Mouse (Mus musculus): ENCODE results near the gene Pacsin1.
"Not testable (repeated sequence)": the region's sequence is repeated elsewhere in the genome, so short reads cannot be mapped to it uniquely, and the experiment has no call there.

Pacsin1 gene

DNA sequence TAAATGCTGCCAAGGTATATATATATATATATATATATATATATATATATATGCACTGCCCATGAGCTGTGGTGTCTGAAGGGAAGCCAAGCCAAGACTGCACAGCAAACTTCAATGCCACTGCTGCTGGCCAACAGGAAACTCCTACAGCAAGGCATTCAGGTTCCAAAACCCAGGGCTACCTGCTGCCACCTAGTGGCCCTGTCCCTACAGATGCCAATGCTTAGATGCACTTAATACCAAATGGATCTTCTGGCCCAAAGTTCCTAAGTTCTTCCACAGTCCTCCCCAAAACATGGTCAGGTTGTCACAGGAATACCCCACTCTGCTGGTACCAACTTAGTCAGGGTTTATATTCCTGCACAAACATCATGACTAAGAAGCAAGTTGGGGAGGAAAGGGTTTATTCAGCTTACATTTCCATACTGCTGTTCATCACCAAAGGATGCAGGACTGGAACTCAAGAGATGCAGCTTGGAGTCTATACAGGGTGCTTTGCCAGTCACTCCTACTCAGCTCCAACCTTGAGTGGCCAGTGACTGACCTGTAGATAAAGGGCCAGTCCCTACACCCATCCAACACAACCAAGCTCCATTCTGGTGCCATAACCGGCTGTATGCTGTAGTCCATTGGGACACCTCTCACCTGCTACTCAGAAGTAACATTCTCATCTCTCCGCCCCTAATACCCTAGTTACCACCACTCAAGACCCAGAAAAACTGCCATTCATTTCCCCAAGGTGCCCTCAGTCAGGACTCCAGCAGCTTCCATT, 25.9 kb upstream of the Pacsin1 start:
- in situ Hi-C loops (cut with MboI; ENCODE audit: low pct_unique_long_range_greater_than_20kb in 1 of 2, low sequenced_read_pairs in 2 of 2, unreplicated experiment in 1 of 2), result no loop called here

GRCm38 (mm10) chr17:27634871-27635574, 20.3 kb upstream of the Pacsin1 start, which contains the start of gene RPS10-NUDT3:
RPS10-NUDT3 (minus strand) TSS chr17:27635222.
- in situ Hi-C loops (cut with MboI; ENCODE audit: low pct_unique_long_range_greater_than_20kb in 1 of 2, low sequenced_read_pairs in 2 of 2, unreplicated experiment in 1 of 2), result no loop called here

GRCm38 (mm10) chr17:27635575-27635903, 19.8 kb upstream of the Pacsin1 start:
- in situ Hi-C loops (cut with MboI; ENCODE audit: low pct_unique_long_range_greater_than_20kb in 1 of 2, low sequenced_read_pairs in 2 of 2, unreplicated experiment in 1 of 2), result not testable (repeated sequence)

- in situ Hi-C loops (cut with MboI; ENCODE audit: low pct_unique_long_range_greater_than_20kb in 1 of 2, low sequenced_read_pairs in 2 of 2, unreplicated experiment in 1 of 2), result no loop called here
Observed at GRCm38 (mm10) chr17:27636132-27637020, 18.9 kb upstream of the Pacsin1 start, which contains the start of gene Rps10. Rps10 (minus strand) TSS chr17:27636669.

- in situ Hi-C loops (cut with MboI; ENCODE audit: low pct_unique_long_range_greater_than_20kb in 1 of 2, low sequenced_read_pairs in 2 of 2, unreplicated experiment in 1 of 2), result no loop called here
Observed at GRCm38 (mm10) chr17:27637333-27637732, 18.0 kb upstream of the Pacsin1 start.

- in situ Hi-C loops (cut with MboI; ENCODE audit: low pct_unique_long_range_greater_than_20kb in 1 of 2, low sequenced_read_pairs in 2 of 2, unreplicated experiment in 1 of 2), result no loop called here
Observed at GRCm38 (mm10) chr17:27638921-27639332, 16.4 kb upstream of the Pacsin1 start.

- in situ Hi-C loops (cut with MboI; ENCODE audit: low pct_unique_long_range_greater_than_20kb in 1 of 2, low sequenced_read_pairs in 2 of 2, unreplicated experiment in 1 of 2), result loop anchor here in 1 of 2 experiments (10.0 kb wide), 1 partner anchor 95 kb away; no protein-coding TSS in a partner anchor
Observed at GRCm38 (mm10) chr17:27639851-27640250, 15.5 kb upstream of the Pacsin1 start.

- in situ Hi-C loops (cut with MboI; ENCODE audit: low pct_unique_long_range_greater_than_20kb in 1 of 2, low sequenced_read_pairs in 2 of 2, unreplicated experiment in 1 of 2), result loop anchor here in 1 of 2 experiments (10.0 kb wide), 1 partner anchor 98 kb away; no protein-coding TSS in a partner anchor
Observed at GRCm38 (mm10) chr17:27642491-27643062, 12.7 kb upstream of the Pacsin1 start.

DNA sequence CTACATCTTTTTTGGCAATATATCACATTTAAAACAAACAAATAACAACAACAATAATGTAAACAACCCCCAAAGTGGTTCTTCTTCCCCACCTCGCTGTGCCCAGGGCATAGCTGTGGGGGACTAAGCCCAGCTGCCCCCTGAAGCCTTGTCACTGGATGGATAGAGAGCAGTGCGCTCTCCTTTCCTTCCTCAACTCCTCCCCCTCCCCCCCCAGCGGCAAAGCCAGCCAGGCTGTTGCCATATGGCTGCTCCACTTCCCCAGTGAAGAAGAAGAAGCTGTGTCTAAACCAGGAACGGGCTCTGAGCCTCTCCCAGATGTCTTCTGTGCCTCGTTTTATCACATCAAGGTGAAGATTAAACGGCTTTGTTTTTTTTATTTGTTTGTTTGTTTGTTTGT, 12.2 kb upstream of the Pacsin1 start:
- in situ Hi-C loops (cut with MboI; ENCODE audit: low pct_unique_long_range_greater_than_20kb in 1 of 2, low sequenced_read_pairs in 2 of 2, unreplicated experiment in 1 of 2), result loop anchor here in 1 of 2 experiments (10.0 kb wide), 1 partner anchor 98 kb away; no protein-coding TSS in a partner anchor

- in situ Hi-C loops (cut with MboI; ENCODE audit: low pct_unique_long_range_greater_than_20kb in 1 of 2, low sequenced_read_pairs in 2 of 2, unreplicated experiment in 1 of 2), result loop anchor here in 1 of 2 experiments (10.0 kb wide), 1 partner anchor 99 kb away; no protein-coding TSS in a partner anchor
Observed at GRCm38 (mm10) chr17:27643756-27644155, 11.6 kb upstream of the Pacsin1 start.

GRCm38 (mm10) chr17:27644572-27644971, 10.7 kb upstream of the Pacsin1 start:
- in situ Hi-C loops (cut with MboI; ENCODE audit: low pct_unique_long_range_greater_than_20kb in 1 of 2, low sequenced_read_pairs in 2 of 2, unreplicated experiment in 1 of 2), result loop anchor here in 1 of 2 experiments (10.0 kb wide), 1 partner anchor 100 kb away; no protein-coding TSS in a partner anchor

GRCm38 (mm10) chr17:27645807-27646206, 9.5 kb upstream of the Pacsin1 start:
- in situ Hi-C loops (cut with MboI; ENCODE audit: low pct_unique_long_range_greater_than_20kb in 1 of 2, low sequenced_read_pairs in 2 of 2, unreplicated experiment in 1 of 2), result loop anchor here in 1 of 2 experiments (10.0 kb wide), 1 partner anchor 101 kb away; no protein-coding TSS in a partner anchor

GRCm38 (mm10) chr17:27650160-27650559, 5.1 kb upstream of the Pacsin1 start:
- in situ Hi-C loops (cut with MboI; ENCODE audit: low pct_unique_long_range_greater_than_20kb in 1 of 2, low sequenced_read_pairs in 2 of 2, unreplicated experiment in 1 of 2), result no loop called here

DNA sequence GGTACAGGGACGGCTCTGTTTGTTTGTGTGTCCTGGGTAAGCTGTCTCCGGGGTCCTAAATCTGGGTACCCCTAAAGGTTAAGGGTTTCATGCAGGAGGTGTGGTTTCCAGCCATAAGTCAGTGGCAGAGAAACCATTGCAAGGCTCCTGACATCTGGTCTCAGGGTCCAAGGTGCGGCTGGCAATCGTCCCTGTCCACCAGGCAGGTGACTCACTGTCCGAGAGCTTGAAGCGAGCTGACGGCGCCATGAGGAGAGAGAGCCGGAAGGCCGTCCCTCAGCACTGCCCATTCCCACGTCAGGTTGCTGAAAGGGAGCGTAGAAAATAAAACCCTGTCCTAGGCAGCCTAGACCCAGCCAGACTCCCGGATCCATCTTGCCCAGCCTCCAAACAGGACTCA, 4.7 kb upstream of the Pacsin1 start:
- in situ Hi-C loops (cut with MboI; ENCODE audit: low pct_unique_long_range_greater_than_20kb in 1 of 2, low sequenced_read_pairs in 2 of 2, unreplicated experiment in 1 of 2), result no loop called here

DNA sequence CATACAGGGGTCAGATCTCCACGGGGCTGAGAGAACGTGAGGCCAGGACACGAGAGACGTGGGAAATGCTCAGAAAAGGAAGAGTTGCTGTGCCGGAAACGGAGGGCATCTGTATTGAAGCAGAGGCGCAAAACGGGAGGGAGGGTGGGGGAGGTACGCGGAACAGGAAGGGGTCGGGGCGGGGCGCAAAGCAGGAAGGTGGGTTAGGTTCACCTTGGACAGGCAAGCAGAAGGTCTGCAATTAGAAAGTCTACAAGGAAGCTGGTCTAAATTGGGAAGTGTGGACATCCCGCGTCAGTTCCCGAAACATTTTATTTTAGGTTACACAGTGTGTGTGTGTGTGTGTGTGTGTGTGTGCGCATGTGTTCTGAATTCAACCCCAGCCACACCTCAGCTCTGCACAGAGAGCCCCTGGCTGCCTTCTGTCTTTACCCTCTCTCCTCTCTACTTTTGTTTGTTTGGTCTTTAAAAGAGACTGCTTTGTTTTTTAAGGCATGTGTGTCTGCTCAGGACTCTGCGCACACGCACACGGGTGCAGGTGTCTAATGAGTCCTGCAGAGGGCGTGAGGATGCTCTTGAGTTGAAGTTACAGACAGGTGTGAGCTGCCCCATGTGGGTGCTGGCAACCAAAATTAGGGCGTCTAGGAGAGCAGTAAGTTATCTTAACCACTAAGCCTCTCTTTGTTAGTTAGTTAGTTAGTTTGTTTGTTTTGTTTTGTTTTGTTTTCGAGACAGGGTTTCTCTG, 3.1 kb upstream of the Pacsin1 start:
- in situ Hi-C loops (cut with MboI; ENCODE audit: low pct_unique_long_range_greater_than_20kb in 1 of 2, low sequenced_read_pairs in 2 of 2, unreplicated experiment in 1 of 2), result no loop called here

DNA sequence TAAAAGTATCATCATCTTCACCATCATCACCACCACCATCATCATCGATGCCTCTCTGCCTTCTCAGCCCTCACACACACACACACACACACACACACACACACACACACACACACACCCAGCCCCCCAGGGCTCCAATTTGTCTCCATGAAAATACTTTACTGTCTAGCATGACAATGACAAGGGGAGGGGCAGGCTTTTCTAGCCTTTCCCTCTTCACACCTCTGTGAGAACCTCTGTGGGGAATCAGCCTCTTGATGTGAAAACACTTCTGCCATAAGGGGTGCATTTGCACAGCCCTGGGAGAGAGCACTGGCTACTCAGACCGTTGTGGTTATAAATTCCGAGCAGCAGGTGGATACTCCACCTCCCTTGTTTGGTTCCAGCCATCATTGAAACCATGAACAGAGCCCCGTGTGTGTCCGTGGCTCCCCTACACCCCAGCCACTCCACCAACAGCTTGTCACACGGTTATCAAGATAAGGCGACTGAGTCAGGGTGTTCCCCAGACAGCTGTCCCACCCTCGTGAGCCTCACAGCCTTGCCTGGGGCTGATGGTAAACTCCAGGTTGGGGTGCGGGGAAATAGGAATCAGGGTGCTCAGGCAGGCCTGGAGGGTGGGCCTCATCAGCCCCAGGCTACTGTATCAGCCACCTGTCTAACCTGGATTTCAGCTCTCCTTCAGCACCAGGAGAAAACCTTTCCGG, 1.9 kb upstream of the Pacsin1 start:
- in situ Hi-C loops (cut with MboI; ENCODE audit: low pct_unique_long_range_greater_than_20kb in 1 of 2, low sequenced_read_pairs in 2 of 2, unreplicated experiment in 1 of 2), result no loop called here

DNA sequence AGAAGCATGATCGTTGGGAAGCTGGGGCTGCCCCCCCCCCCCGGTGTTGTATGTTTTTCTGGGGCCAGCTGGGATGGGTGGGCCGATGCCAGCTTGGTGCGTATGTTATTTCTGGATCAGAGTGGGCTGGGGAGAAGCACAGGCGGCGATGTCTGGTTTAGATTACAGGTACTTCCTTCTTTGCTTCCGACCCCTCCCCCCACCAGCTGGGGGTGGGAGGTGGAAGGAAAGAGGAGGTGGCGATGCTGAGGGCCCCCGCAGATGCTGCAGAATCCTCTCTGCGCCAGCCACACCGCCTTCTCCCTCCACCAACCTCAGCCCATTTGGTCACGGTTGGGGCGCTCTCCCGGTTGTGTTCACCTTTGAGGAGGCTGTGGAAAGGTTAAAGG, 696 bp downstream of the Pacsin1 start:
- in situ Hi-C loops (cut with MboI; ENCODE audit: low pct_unique_long_range_greater_than_20kb in 1 of 2, low sequenced_read_pairs in 2 of 2, unreplicated experiment in 1 of 2), result no loop called here
